Mouse (Mus musculus) gastrocnemius, adult 8-10 months (tissue): ENCODE measurements around the gene Vamp1. TPM values are rescaled to one million over a fixed set of nuclear protein-coding genes. Genes with fewer than 3 reads are reported as not detected.

Experiments used
- DNase-seq, 2 experiments: peaks; one replicate each; pipeline ENCODE4 v3.0.0; 2022; ENCODE audit warnings: low spot score in 2 of 2
- total RNA-seq, 4 experiments: library from RNA; stranded (reverse); gene quantifications; 2 replicates each; pipeline ENCODE4 v1.2.4; 2022

Gene Vamp1
- total RNA-seq, 4 experiments from 2014 or later, result 15.1 to 16.8 (median 15.5) TPM

DNA sequence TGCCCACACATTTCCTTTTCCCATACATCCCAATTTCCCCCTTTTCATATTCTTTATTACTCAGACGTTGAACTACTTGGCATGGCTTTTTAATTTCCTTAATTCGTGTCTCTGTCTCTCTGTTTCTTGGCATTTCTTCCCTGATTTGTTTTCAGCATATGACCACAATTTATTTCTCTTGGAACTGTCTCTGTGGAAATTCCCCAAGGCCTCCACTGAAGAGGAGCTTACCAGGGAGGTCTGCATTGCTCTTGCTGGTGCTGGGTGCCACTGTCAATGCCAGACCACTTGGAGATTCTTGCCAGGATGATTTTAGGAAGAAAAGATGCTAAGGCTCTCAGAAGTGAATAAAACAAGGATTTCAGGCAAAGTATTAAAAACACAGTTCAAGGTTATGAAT lies 2.7 kb upstream of the Vamp1 start:
- no peak for DNase-seq

DNA sequence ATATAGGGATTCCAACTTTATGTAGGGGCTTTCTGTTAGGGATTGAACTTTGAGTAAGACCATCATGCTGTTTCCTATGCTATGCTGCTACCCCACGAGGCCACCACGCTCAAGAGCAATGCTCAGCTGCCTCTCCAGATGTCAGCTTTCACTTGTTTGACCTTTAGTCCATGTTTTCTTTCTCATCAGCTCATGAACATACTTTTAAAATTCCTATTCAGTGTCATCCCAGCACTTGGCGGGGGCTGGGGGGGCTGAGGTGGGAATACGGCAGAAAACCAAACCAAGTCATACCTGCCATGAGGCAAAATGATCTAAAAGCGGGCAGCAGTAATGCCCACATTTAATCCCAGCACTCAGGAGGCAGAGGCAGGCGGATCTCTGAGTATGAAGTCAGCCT lies 2.2 kb upstream of the Vamp1 start:
- DNase-seq, result no peak

GRCm38 (mm10) chr6:125213715-125214114 lies 1.6 kb upstream of the Vamp1 start:
- DNase-seq, result no peak

DNA sequence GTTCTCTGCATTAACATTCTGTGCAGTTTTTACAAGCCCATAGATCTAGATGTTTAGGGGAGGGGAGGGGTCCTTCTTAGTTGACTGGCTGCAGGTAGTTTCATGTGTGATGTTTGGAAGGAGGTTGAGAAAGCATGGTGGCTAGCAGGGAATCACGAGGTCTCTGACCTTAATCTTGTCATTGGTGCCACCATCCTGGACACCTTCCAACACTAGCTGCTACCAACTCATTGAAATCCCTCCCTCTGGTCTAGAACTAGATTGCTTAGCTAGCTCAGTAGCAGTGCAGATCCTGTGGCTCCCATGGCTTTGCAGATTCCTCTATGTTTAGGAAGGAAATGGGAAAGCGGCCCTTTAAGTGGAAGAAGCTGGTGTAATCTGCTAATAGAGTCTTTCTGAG lies 1.5 kb downstream of the Vamp1 start:
- DNase-seq, result no peak

DNA sequence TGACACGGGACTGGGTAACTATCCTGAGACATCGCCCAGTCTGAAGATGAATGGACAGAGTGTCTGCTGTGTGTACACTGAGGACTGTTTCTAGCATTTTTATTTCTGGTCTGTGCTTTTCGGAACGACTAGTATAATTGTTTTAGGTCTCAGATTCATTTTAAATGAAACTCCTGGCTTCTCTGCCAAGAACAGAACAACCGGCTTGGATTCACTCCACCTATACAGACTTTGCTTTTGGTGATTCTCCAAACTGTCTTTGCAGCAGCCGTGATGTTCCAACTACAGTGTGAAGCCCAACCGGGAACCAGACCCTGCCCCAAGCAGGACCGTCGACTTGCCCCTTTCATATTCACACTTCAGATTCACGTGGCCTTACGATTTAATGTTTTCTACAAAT lies 2.5 kb downstream of the Vamp1 start:
- DNase-seq, result no peak

- DNase-seq, result peak in 1 of 2 experiments; percentile 47
These were observed 3.6 kb downstream of the Vamp1 start for GRCm38 (mm10) chr6:125218963-125219362.

DNA sequence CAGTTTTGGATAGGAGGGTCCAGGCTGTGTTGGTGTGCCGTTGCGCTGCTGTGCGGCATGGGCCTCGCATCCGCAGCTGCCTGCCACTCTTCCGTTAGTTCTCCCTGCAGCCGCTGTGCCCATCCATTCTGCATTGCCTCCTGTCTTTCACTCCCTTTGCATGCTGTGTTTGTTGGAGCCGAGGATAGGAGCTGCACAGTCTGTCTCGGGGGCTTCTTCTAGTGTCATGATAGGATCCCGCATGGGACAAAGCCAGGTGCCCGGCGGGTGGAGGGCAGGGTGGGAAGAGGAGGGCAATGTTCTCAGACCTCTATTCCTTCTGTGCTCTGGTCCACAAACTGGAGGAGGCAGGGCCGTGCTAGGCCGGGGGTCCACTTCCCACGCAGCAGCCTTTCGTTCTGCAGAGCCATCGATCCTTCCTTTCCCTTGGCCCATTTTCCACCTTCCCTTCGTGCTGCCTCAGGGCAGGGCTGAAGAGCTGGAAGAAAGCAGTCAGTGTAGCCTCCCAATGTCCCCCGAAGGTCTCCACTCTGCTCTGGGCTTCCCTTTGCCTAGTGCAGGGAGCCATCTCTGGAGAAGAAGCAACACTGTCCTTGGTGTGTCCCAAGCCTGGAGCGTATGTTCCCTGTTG lies 5.9 kb downstream of the Vamp1 start:
- no peak for DNase-seq

GRCm38 (mm10) chr6:125222146-125222545 lies 6.8 kb downstream of the Vamp1 start:
- no peak for DNase-seq

- no peak for DNase-seq
These were observed 7.2 kb downstream of the Vamp1 start for GRCm38 (mm10) chr6:125222577-125222976.

GRCm38 (mm10) chr6:125225518-125226115 lies 10.3 kb downstream of the Vamp1 start:
- no peak for DNase-seq

- DNase-seq, result no peak
These were observed 15.2 kb downstream of the Vamp1 start for GRCm38 (mm10) chr6:125230571-125230970.

GRCm38 (mm10) chr6:125231117-125232044 lies 16.0 kb downstream of the Vamp1 start, which contains the start of gene Tapbpl:
Gene Tapbpl, minus strand, starts transcription at chr6:125231860.
- DNase-seq, result peak; percentile 31 to 33

GRCm38 (mm10) chr6:125232045-125232437 lies 16.7 kb downstream of the Vamp1 start:
- DNase-seq, result no peak

- DNase-seq, result no peak
These were observed 17.2 kb downstream of the Vamp1 start for GRCm38 (mm10) chr6:125232516-125232915.

DNA sequence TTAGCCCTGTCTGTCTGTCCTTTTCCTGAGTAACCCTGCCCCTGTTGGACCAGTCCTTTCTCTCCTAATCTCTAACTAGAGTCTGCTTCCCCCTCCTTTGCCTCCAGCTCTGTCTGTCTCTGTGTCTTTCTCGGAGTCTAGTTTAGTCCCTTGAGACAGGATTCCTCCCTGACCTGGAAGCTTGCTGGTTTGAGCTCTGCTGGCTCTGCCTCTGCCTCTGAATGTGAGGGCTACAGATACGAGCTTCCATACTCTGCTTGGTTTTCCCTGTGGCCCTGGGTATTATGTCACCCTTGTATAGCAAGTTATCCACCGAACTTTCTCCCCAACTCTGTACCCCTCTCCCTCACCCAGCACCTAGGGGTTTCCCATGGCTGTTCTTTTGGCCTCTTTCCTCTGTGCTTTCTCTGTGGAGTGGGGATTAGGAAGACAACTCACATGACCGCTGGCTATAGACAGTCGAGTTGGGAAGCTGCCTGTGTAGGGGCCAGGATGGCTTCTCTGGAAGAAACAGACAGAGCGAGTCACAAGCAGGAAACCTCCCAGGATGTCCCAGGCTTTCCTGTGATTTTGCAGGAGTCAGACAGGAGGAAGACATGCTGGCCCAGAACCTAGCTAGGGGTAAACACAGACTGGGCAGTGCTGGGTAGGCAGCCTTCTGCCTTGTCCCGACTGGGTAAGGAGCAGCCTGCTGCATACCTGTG lies 18.6 kb downstream of the Vamp1 start:
- DNase-seq, result no peak

- DNase-seq, result no peak
These were observed 19.1 kb downstream of the Vamp1 start for GRCm38 (mm10) chr6:125234520-125234828.

- no peak for DNase-seq
These were observed 21.0 kb downstream of the Vamp1 start for GRCm38 (mm10) chr6:125236341-125236740.

DNA sequence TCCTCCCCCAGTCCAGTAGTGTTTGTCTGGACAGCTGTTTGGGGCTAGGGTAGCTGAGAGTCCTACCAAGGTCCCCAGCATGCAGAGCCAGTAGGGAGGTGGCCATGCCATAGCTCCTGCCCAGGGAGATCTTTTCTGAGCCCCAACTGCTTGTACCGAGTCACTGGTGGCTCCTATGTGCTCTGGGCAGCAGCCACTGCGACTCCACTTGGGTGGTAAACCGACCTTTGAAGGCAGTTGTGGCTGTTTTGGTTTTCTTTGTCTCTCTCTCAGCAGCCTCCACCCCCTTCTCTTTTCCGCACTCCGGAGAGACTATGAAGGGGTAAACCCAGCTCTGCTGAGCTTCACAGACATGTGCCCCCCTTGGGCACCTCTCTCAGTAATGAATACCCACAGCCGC lies 21.4 kb downstream of the Vamp1 start, which contains the start of gene Cd27:
Gene Cd27 (minus strand): TSS at position 229 of the 400 bp plus-strand sequence.
- DNase-seq, result no peak

DNA sequence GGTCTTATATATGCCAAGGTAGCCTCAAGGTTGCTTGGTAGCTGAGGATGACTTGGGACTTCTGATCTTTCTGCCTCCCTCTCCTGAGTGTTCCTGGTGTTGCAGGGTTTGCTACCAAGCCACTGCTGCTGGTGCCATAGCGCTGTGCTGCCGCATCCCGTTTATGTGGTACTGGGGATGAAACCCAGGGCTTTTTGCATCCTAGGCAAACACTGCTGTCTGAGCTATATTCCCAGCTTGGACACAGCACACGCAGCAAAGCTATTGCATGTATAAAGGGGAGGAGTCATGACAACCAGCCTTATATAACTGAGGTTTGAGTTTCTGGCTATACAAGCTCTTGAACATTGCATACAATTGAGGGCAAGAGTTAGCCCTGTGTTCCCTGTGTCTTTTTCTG lies 22.1 kb downstream of the Vamp1 start:
- DNase-seq, result no peak

DNA sequence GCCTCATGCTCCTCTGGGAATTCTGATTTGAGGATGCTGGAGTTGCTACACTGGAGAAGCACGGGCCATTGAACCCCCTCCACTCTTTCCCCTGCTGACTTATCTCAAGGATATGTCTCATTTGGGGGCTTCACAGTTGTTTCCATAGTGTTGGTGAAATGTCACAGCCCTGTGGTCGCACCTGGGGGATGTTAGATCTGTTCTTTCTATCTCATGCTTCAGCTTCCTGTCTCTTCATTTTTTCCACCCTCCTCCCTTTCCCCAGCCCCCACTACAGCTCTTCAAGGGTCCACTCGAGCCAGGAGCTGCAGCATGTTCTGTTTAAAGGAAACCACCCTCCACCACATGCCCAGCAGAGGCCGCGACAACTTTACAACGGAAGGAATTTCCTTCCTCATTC lies 23.0 kb downstream of the Vamp1 start:
- no peak for DNase-seq

- DNase-seq, result no peak
These were observed 24.2 kb downstream of the Vamp1 start for GRCm38 (mm10) chr6:125239547-125239946.

DNA sequence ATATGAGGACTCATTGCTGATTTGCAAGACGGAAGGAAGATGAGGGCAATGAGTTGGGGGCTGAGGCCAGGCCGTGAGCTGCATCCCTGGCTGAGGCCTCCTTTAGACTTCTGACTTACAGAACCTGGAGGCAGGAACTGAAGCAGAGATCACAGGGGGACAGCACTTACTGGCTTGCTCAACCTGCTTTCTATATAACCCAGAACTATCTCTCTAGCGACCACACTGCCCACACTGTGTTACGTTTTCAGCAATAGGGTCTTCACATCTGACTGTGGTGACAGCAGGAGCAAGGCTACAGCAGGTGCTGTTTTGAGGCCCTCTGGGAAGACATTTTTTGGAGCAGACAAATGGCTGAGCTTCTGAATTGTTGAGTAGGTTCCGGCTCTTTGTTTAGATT lies 25.3 kb downstream of the Vamp1 start:
- DNase-seq, result no peak
